Mouse (Mus musculus) embryonic facial prominence, embryonic 13.5 days (tissue): ENCODE results near the gene Gosr2. TPM values are rescaled to one million over a fixed set of nuclear protein-coding genes. Genes with fewer than 3 reads are reported as not detected.

Experiments
- ATAC-seq: fragments of 200-750 bp; cut with Nextera tagmentation; 2 replicates; pipeline ENCODE4 v1.8.0; 2017; ENCODE audit warnings: low read depth; ENCODE audit not compliant: insufficient number of reproducible peaks, insufficient read depth, low FRiP score, low TSS enrichment
- H3K27ac ChIP-seq: fragments of 300-500 bp; sonication (generic); 2 replicates; pipeline ENCODE4 v1.5.1; 2015; ENCODE audit warnings: moderate library complexity, mild to moderate bottlenecking, inconsistent platforms
- H3K27me3 ChIP-seq: fragments of 300-500 bp; sonication (generic); 2 replicates; pipeline ENCODE4 v1.6.1; 2015; ENCODE audit warnings: mild to moderate bottlenecking, inconsistent platforms
- H3K36me3 ChIP-seq: fragments of 300-500 bp; sonication (generic); 2 replicates; pipeline ENCODE4 v1.6.1; 2015; ENCODE audit warnings: mild to moderate bottlenecking, inconsistent platforms
- H3K4me1 ChIP-seq: fragments of 300-500 bp; sonication (generic); 2 replicates; pipeline ENCODE4 v1.6.1; 2015; ENCODE audit warnings: inconsistent platforms
- H3K4me2 ChIP-seq: fragments of 300-500 bp; sonication (generic); 2 replicates; pipeline ENCODE4 v1.6.1; 2015; ENCODE audit warnings: moderate library complexity, mild to moderate bottlenecking, inconsistent platforms
- H3K4me3 ChIP-seq: fragments of 300-500 bp; sonication (generic); 2 replicates; pipeline ENCODE4 v1.5.1; 2015; ENCODE audit warnings: mild to moderate bottlenecking, inconsistent platforms
- H3K9ac ChIP-seq: fragments of 300-500 bp; sonication (generic); 2 replicates; pipeline ENCODE4 v1.6.1; 2015; ENCODE audit warnings: mild to moderate bottlenecking, inconsistent platforms
- H3K9me3 ChIP-seq: fragments of 300-500 bp; sonication (generic); 2 replicates; pipeline ENCODE4 v1.6.1; 2016; ENCODE audit warnings: inconsistent platforms
- whole genome bisulfite sequencing: fragments of 180-500 bp; shearing (Covaris S2); methylation state at CpG from one replicate; pipeline ENCODE4 v1.1.7; 2015; ENCODE audit warnings: mixed read lengths; 5-methylcytosine and 5-hydroxymethylcytosine counted together
- polyA plus RNA-seq: library from polyadenylated mRNA; unstranded; fragments of >200 nt; fragmentation: Nextera tagmentation; extraction: Ambion mirVana; gene quantifications from 2 replicates; pipeline ENCODE4 v1.2.1, GENCODE M21; 2015

Gosr2 gene
- polyA plus RNA-seq, 1 experiment from 2014 or later, result 94.9 TPM

DNA sequence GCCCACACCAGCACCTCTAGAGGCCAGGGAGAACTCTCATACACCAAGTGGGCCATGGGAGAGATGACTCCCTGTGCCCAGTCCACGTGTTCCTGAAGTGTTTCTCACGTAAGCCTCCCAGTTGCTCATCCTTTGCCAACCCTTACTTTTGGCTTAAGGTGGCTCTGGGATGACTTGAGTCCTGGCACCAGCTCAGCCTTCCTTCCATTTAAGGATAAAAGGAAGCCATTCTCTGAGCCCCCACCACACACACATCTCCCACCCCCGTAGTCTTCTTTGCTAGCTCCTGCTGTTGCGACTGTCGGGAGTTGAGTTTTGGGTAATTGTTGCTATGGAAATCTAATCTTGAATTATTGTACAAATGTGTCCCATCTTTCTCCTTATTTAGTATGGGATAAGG lies 35.2 kb downstream of the Gosr2 start:
- Histone ChIP-seq H3K36me3 (no peaks in the 10 kb centered on the region), H3K27ac (no peak overlapping the region), H3K27me3 (peaks cover 41% of the 10 kb centered on the region), H3K4me1 (peaks cover 18% of the 10 kb centered on the region), H3K9me3 (no peaks in the 10 kb centered on the region), H3K4me3 (no peak overlapping the region), H3K9ac (no peak overlapping the region), H3K4me2 (no peak overlapping the region)
- no peak for ATAC-seq
- 70% methylated on average over 5 of the region's 5 CpGs for WGBS

DNA sequence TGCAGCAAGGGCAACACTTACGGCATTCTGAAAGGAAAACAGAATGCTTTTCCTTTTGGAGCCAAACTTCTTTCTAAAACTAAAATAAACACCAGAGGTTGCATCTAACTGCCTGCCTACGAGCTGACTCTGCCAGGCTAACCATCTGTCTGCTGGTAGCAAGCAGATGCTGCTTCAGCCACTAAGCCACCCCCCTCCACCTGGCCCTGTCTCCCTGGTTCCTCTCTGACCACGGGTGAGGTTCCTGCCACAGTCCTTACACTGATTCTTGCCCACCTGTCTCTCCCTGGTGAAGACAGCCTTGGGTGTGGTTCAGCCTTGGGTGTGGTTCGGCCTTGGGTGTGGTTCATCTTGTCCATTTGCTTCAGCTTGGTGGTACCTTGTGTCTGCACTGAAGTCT lies 35.8 kb downstream of the Gosr2 start:
- Histone ChIP-seq H3K9ac (no peak overlapping the region), H3K36me3 (no peaks in the 10 kb centered on the region), H3K4me3 (no peak overlapping the region), H3K4me2 (no peak overlapping the region), H3K9me3 (no peaks in the 10 kb centered on the region), H3K4me1 (peaks cover 18% of the 10 kb centered on the region), H3K27me3 (peaks cover 35% of the 10 kb centered on the region), H3K27ac (no peak overlapping the region)
- WGBS, result 52% methylated on average over 4 of the region's 4 CpGs
- no peak for ATAC-seq

DNA sequence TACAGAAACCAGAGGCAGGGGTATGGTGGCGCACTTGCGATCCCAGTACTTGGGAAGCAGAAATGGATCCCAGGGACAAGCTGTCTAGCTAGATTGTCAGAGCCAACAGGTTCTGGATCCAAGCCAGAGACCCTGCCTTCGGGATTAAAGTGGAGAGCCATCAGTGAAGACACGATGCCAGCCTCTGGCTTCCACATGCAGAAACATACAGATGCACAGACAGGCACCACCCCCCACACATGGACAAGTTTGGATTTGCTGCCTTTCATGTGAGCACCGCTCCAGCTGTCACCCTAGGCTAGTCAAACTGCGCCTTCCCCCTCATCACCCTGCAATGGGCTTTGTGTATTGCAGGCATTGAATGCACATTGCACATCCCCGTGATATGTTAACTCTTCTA lies 39.5 kb downstream of the Gosr2 start:
- no peak for ATAC-seq
- H3K4me2 ChIP-seq, result no peak overlapping the region

DNA sequence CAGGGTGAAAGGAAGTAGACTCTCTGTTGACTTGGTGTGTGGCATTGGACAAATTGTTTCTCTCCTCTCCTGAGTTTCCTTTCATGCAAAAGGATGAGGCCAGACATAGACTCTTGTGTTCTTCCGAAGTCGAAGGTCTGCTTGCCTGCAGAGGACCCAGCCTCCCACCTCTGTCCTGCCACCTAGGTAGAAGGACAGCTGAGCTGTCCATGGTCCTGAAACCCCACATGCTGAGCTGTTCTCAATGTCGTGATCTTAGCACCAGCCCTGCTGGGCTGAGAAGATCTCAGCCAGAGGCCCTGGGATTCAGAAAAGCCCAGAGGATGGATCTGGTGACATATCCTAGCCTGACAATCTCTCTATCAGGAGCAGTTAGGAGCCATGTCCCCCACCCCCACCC lies 41.2 kb downstream of the Gosr2 start:
- H3K4me2 ChIP-seq, result no peak overlapping the region
- H3K9me3 ChIP-seq, result no peaks in the 10 kb centered on the region
- no peak for ATAC-seq
- H3K4me3 ChIP-seq, result no peak overlapping the region
- no peaks in the 10 kb centered on the region for H3K36me3 ChIP-seq
- no peaks in the 10 kb centered on the region for H3K4me1 ChIP-seq
- WGBS, result 10% methylated on average over 3 of the region's 3 CpGs
- H3K27me3 ChIP-seq, result peaks cover 58% of the 10 kb centered on the region
- no peak overlapping the region for H3K27ac ChIP-seq
- no peak overlapping the region for H3K9ac ChIP-seq

More for the DNA sequence above, 39.5 kb downstream of the Gosr2 start:
- Histone ChIP-seq H3K27ac (no peak overlapping the region), H3K27me3 (peaks cover 52% of the 10 kb centered on the region), H3K36me3 (no peaks in the 10 kb centered on the region), H3K4me3 (no peak overlapping the region), H3K9me3 (no peaks in the 10 kb centered on the region), H3K4me1 (no peaks in the 10 kb centered on the region), H3K9ac (no peak overlapping the region)
- WGBS, result 64% methylated on average over 7 of the region's 7 CpGs

DNA sequence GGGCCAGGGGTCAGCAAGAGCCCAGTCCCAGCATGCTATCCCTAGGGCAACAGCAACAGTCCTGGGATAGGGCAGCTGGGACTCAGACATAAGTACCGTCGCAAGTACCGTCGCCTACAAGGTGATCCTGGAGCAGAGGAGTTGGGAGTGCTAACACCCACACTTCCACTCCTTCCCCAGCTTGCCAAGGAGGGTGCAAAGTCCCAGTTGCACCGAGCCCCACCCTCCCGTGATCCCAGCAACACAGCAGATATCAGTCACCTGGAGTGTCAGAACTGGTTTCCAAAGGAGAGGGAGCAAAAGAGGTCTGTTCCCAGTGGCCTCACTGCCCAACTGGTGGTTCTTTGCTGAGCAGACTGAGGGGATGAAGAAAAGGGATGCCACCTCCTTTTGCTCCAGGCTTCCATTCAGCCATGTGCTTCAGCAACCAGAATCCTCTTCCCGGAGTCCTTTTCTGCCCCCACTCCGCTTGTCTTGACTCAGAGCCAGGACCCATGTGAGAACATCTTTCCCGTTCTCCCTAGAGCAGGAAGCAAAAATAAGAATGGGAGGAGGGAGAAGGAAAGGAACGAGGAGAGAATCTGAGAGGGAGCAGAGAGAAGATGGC lies 44.2 kb downstream of the Gosr2 start:
- H3K27me3 ChIP-seq, result peaks cover 89% of the 10 kb centered on the region
- H3K9ac ChIP-seq, result no peak overlapping the region
- no peaks in the 10 kb centered on the region for H3K36me3 ChIP-seq
- no peak overlapping the region for H3K27ac ChIP-seq
- no peak overlapping the region for H3K4me3 ChIP-seq
- ATAC-seq, result no peak
- H3K4me1 ChIP-seq, result peaks cover 18% of the 10 kb centered on the region
- H3K4me2 ChIP-seq, result no peak overlapping the region
- 73% methylated on average over 10 of the region's 10 CpGs for WGBS
- H3K9me3 ChIP-seq, result no peaks in the 10 kb centered on the region

DNA sequence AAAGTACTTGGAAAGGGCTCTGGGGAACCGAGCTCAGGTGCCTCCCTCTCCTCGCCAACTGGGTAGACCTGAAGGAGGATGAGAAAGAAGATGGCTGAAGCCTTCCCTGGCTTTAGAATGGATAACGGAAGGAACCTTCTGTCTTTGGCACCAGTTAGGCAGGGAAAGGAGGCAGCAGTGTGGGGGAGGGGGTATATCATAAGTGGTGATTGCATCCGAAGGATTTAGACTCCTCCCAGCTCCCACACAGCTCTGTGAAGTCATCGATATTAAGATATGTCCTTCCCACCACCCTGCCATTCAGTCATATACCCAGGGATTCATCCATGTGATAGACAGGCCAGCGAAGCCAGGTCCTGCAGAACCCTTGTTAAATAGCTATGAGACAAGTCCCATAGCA lies 46.3 kb downstream of the Gosr2 start:
- 86% methylated on average over 6 of the region's 6 CpGs for WGBS
- no peak overlapping the region for H3K4me3 ChIP-seq
- no peaks in the 10 kb centered on the region for H3K36me3 ChIP-seq
- no peaks in the 10 kb centered on the region for H3K9me3 ChIP-seq
- peaks cover 100% of the 10 kb centered on the region for H3K27me3 ChIP-seq
- H3K27ac ChIP-seq, result no peak overlapping the region
- H3K9ac ChIP-seq, result no peak overlapping the region
- no peak overlapping the region for H3K4me2 ChIP-seq
- no peak for ATAC-seq
- peaks cover 24% of the 10 kb centered on the region for H3K4me1 ChIP-seq

DNA sequence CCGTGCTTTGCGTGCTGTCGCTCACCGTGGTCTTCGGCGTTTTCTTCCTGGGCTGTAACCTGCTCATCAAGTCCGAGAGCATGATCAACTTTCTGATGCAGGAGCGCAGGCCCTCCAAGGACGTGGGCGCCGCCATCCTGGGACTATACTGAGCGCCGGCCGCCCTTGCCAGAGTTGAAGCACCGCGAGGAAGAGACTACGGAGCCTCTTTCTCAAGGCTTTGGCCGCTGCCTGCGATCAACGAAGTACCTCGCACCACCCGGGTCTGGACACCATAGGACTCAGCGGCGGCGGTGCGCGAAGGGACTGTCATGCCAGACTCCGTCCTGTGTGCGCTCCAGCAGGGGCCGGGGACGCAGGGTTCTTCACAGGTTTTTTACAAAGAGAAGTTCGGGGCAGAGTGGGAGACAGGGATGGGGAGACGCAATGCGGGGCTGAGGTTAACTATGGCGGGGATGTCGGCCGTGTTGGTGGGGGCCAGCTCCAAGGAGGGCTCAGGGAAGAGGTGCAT lies 47.7 kb downstream of the Gosr2 start:
- Histone ChIP-seq H3K9me3 (no peaks in the 10 kb centered on the region), H3K27ac (no peak overlapping the region), H3K36me3 (no peaks in the 10 kb centered on the region), H3K4me1 (peaks cover 24% of the 10 kb centered on the region), H3K27me3 (peaks cover 97% of the 10 kb centered on the region), H3K9ac (peak overlapping the region; percentile 63; the same call in 1 of the 2 replicates), H3K4me2 (peak overlapping the region; percentile 82), H3K4me3 (peak overlapping the region; percentile 47)
- whole genome bisulfite sequencing, result under 1% methylated on average over 37 of the region's 37 CpGs
- ATAC-seq, result no peak

DNA sequence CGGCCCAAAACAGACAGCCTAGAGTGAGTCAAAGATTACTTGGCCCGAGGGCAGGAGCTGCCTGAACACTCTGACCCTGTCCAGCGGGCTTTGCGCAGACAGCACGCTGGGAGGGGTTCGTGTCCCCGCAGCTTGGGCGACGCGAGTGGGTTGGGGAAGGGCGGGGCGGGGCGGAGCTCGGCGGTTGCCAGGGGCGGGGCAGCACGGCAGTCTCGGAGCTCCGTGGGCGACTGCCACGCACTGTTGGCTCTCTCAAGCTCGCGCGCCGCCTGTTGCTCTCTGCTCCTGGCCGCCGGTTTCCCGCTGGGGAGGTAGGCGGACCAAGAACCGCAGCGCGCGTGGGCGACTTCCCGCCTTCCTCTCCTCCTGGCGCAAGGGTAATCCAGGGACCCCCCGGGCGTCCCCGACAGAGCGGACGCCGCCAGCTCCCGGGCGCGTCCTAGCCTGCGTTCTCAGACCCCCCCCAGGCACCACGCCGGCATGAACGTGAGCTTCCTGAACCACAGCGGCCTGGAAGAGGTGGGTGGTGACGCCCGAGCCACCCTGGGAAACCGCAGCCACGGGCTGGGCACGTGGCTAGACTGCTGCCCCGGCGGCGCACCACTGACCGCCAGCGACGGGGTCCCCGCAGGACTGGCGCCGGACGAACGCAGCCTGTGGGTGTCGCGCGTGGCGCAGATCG lies 48.3 kb downstream of the Gosr2 start, which contains the start of gene Rprml:
TSS of gene Rprml (plus strand) at position 270 of the 682 bp plus-strand sequence.
- peaks cover 24% of the 10 kb centered on the region for H3K4me1 ChIP-seq
- no peak within 1 kb of the TSS for H3K27ac ChIP-seq
- H3K4me3 ChIP-seq, result peak within 1 kb of the TSS; percentile 47
- ATAC-seq, result no peak
- H3K4me2 ChIP-seq, result peak within 1 kb of the TSS; percentile 82
- H3K27me3 ChIP-seq, result peaks cover 91% of the 10 kb centered on the region
- H3K9ac ChIP-seq, result peak within 1 kb of the TSS; percentile 63
- under 1% methylated on average over 71 of the region's 71 CpGs for WGBS
- H3K9me3 ChIP-seq, result no peaks in the 10 kb centered on the region
- no peaks in the 10 kb centered on the region for H3K36me3 ChIP-seq

DNA sequence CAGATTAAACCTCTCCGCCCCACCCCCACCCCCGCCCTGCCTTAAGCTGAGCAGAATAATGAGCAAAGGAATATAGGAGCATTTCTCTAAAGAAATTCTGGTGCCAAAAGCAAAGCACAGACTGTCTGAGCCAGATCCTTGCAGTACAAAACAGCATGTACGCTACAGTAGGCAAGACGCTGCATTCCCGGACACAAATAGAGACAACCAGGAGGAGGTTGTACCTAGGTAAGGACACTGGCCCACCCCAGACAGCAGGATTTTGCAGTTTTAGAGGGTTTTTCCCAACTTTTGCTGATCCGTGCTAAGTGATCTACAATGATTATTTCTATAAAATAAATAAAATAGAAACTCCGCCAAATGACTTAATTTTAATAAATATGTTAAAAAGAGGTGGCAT lies 49.0 kb downstream of the Gosr2 start:
- no peaks in the 10 kb centered on the region for H3K36me3 ChIP-seq
- WGBS, result 20% methylated on average over 7 of the region's 7 CpGs
- no peak overlapping the region for H3K27ac ChIP-seq
- H3K27me3 ChIP-seq, result peaks cover 83% of the 10 kb centered on the region
- peaks cover 24% of the 10 kb centered on the region for H3K4me1 ChIP-seq
- H3K4me3 ChIP-seq, result peak overlapping the region; percentile 47
- H3K9ac ChIP-seq, result no peak overlapping the region
- no peak overlapping the region for H3K4me2 ChIP-seq
- no peaks in the 10 kb centered on the region for H3K9me3 ChIP-seq
- ATAC-seq, result no peak

DNA sequence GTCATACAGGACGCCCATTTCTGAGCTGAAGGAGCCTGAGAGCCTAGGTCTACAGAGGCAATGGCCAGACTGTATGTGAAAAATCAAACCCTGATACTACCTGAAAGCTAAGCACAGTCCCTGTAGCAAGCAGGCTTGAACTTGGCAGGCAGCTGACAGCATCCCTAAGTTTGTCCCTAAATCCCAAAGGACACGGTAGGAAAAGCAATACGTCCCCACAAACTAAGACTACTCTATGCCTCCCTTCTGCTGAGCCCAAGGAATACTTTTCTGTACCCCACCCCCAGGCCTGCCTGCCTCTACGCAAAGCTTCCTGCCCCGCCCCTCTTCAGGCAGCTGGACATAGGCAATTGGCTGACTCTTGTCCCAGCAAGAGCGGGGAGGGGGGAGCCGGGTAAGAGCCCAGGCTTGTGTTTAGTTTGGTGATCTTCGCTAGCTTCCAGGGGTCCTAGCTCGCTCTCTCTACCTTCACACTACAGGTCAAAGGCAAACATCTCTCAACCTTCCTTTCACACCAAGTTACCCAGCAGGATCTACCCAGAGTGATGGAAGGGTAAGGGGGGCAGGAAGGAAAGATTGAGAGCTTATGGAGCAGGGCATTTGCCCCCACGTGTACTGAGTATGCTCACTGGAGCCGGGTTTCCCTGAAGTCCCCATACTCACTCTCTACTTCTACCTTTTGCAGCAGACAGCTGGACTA lies 49.6 kb downstream of the Gosr2 start:
- no peak overlapping the region for H3K4me2 ChIP-seq
- ATAC-seq, result no peak
- H3K4me1 ChIP-seq, result peaks cover 24% of the 10 kb centered on the region
- no peaks in the 10 kb centered on the region for H3K9me3 ChIP-seq
- no peak overlapping the region for H3K27ac ChIP-seq
- no peak overlapping the region for H3K9ac ChIP-seq
- no peak overlapping the region; the same call in 1 of the 2 replicates for H3K4me3 ChIP-seq
- peaks cover 77% of the 10 kb centered on the region for H3K27me3 ChIP-seq
- no peaks in the 10 kb centered on the region for H3K36me3 ChIP-seq
- 7% methylated on average over 11 of the region's 11 CpGs for WGBS

DNA sequence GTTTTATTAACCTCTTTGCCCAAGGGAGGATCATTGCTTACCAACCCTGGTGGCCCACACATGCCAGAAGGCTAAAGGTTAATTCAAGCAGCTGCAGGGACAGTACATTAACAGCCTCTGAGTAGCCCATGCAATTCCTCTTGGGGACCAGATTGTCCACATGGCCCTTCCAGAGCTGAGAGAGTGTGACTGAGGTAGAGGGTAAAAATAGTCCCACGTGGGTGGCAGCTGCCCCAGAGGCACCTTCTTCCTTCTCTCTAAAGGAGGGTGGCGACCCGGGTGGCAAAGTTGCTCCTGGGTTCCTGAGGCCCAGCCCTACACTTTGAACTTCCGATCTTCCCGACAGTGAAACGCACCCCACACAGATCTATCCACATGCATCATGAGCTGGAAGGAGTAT lies 51.4 kb downstream of the Gosr2 start:
- no peaks in the 10 kb centered on the region for H3K36me3 ChIP-seq
- peaks cover 61% of the 10 kb centered on the region for H3K27me3 ChIP-seq
- peaks cover 24% of the 10 kb centered on the region for H3K4me1 ChIP-seq
- no peak overlapping the region for H3K9ac ChIP-seq
- H3K4me3 ChIP-seq, result no peak overlapping the region
- H3K27ac ChIP-seq, result no peak overlapping the region
- H3K4me2 ChIP-seq, result no peak overlapping the region
- H3K9me3 ChIP-seq, result no peaks in the 10 kb centered on the region
- WGBS, result 73% methylated on average over 6 of the region's 6 CpGs
- ATAC-seq, result no peak
